Mouse (Mus musculus): ENCODE data around the gene Ulk4. TPM values are rescaled to one million over a fixed set of nuclear protein-coding genes. Genes with fewer than 3 reads are reported as not detected.

Gene Ulk4
- polyA plus RNA-seq, 1 experiment: 1.1 TPM

- Histone ChIP-seq H3K79me3 (ENCODE audit: low read depth) (no peaks in the 10 kb centered on the region), H3K79me2 (ENCODE audit: control insufficient read depth, insufficient read depth) (no peaks in the 10 kb centered on the region)
- TF ChIP-seq USF1 (IDR thresholded peaks at IDR 0.05; ENCODE audit: low read depth): no peak
- no peak for TF ChIP-seq FOSL1 (IDR thresholded peaks at IDR 0.05; ENCODE audit: insufficient read depth, low read length, poor library complexity, severe bottlenecking)
- no peak for TF ChIP-seq MYOD1 (IDR thresholded peaks at IDR 0.05; ENCODE audit: control insufficient read depth, insufficient read length, low read depth)
- TF ChIP-seq CEBPB (IDR thresholded peaks at IDR 0.05; ENCODE audit: low read depth): no peak
- no peak for TF ChIP-seq MAX (IDR thresholded peaks at IDR 0.05)
- no peak for TF ChIP-seq CTCF (IDR thresholded peaks at IDR 0.05; ENCODE audit: control insufficient read depth, insufficient read depth, insufficient read length)
- no peak for TF ChIP-seq MYOG (IDR thresholded peaks at IDR 0.05; ENCODE audit: control insufficient read depth, extremely low read depth, insufficient read length)
Measured at GRCm38 (mm10) chr9:121257106-121257505, 19.9 kb downstream of the Ulk4 start.

GRCm38 (mm10) chr9:121254761-121255160 is 22.2 kb downstream of the Ulk4 start:
- H3K27me3 ChIP-seq (ENCODE audit: control insufficient read depth, insufficient read depth, insufficient read length): no peaks in the 10 kb centered on the region
- no peaks in the 10 kb centered on the region for H3K79me3 ChIP-seq (ENCODE audit: low read depth)
- no peaks in the 10 kb centered on the region for H3K36me3 ChIP-seq (ENCODE audit: control insufficient read depth, insufficient read depth)
- H3K79me2 ChIP-seq (ENCODE audit: control insufficient read depth, insufficient read depth): no peaks in the 10 kb centered on the region
- TF ChIP-seq CTCF (IDR thresholded peaks at IDR 0.05; ENCODE audit: control insufficient read depth, insufficient read depth, insufficient read length) (no peak), MYOD1 (IDR thresholded peaks at IDR 0.05; ENCODE audit: control insufficient read depth, insufficient read length, low read depth) (no peak)
- no peak overlapping the region for H3ac ChIP-seq (ENCODE audit: control insufficient read depth, insufficient read length, low read depth)
- H3K4me3 ChIP-seq (ENCODE audit: insufficient read depth, poor library complexity, severe bottlenecking): no peak overlapping the region

More at GRCm38 (mm10) chr9:121257106-121257505, 19.9 kb downstream of the Ulk4 start:
- H3K27me3 ChIP-seq (ENCODE audit: control insufficient read depth, insufficient read depth, insufficient read length): no peaks in the 10 kb centered on the region
- peaks cover 3% of the 10 kb centered on the region for H3K36me3 ChIP-seq (ENCODE audit: control insufficient read depth, insufficient read depth)
- H3K4me3 ChIP-seq (ENCODE audit: insufficient read depth, poor library complexity, severe bottlenecking): no peak overlapping the region
- no peak overlapping the region for H3ac ChIP-seq (ENCODE audit: control insufficient read depth, insufficient read length, low read depth)

GRCm38 (mm10) chr9:121253983-121254382 is 23.0 kb downstream of the Ulk4 start:
- TF ChIP-seq FOSL1 (IDR thresholded peaks at IDR 0.05; ENCODE audit: insufficient read depth, low read length, poor library complexity, severe bottlenecking) (no peak), MAX (IDR thresholded peaks at IDR 0.05) (no peak), MYOD1 (IDR thresholded peaks at IDR 0.05; ENCODE audit: control insufficient read depth, insufficient read length, low read depth) (no peak), CEBPB (IDR thresholded peaks at IDR 0.05; ENCODE audit: low read depth) (no peak), CTCF (IDR thresholded peaks at IDR 0.05; ENCODE audit: control insufficient read depth, insufficient read depth, insufficient read length) (no peak), MYOG (IDR thresholded peaks at IDR 0.05; ENCODE audit: control insufficient read depth, extremely low read depth, insufficient read length) (no peak), USF1 (IDR thresholded peaks at IDR 0.05; ENCODE audit: low read depth) (no peak)
- Histone ChIP-seq H3K36me3 (ENCODE audit: control insufficient read depth, insufficient read depth) (no peaks in the 10 kb centered on the region), H3K27me3 (ENCODE audit: control insufficient read depth, insufficient read depth, insufficient read length) (no peaks in the 10 kb centered on the region), H3K79me2 (ENCODE audit: control insufficient read depth, insufficient read depth) (no peaks in the 10 kb centered on the region), H3ac (ENCODE audit: control insufficient read depth, insufficient read length, low read depth) (no peak overlapping the region), H3K4me3 (ENCODE audit: insufficient read depth, poor library complexity, severe bottlenecking) (no peak overlapping the region), H3K79me3 (ENCODE audit: low read depth) (no peaks in the 10 kb centered on the region)

- Histone ChIP-seq H3K36me3 (ENCODE audit: control insufficient read depth, insufficient read depth) (no peaks in the 10 kb centered on the region), H3K27me3 (ENCODE audit: control insufficient read depth, insufficient read depth, insufficient read length) (no peaks in the 10 kb centered on the region), H3ac (ENCODE audit: control insufficient read depth, insufficient read length, low read depth) (no peak overlapping the region), H3K79me2 (ENCODE audit: control insufficient read depth, insufficient read depth) (no peaks in the 10 kb centered on the region), H3K79me3 (ENCODE audit: low read depth) (no peaks in the 10 kb centered on the region), H3K4me3 (ENCODE audit: insufficient read depth, poor library complexity, severe bottlenecking) (no peak overlapping the region)
- TF ChIP-seq MAX (IDR thresholded peaks at IDR 0.05) (no peak), USF1 (IDR thresholded peaks at IDR 0.05; ENCODE audit: low read depth) (no peak), CTCF (IDR thresholded peaks at IDR 0.05; ENCODE audit: control insufficient read depth, insufficient read depth, insufficient read length) (no peak), MYOG (IDR thresholded peaks at IDR 0.05; ENCODE audit: control insufficient read depth, extremely low read depth, insufficient read length) (no peak), FOSL1 (IDR thresholded peaks at IDR 0.05; ENCODE audit: insufficient read depth, low read length, poor library complexity, severe bottlenecking) (no peak), CEBPB (IDR thresholded peaks at IDR 0.05; ENCODE audit: low read depth) (no peak), MYOD1 (IDR thresholded peaks at IDR 0.05; ENCODE audit: control insufficient read depth, insufficient read length, low read depth) (no peak)
Measured at GRCm38 (mm10) chr9:121250854-121251253, 26.1 kb downstream of the Ulk4 start.

- Histone ChIP-seq H3K27me3 (ENCODE audit: control insufficient read depth, insufficient read depth, insufficient read length) (no peaks in the 10 kb centered on the region), H3K4me3 (ENCODE audit: insufficient read depth, poor library complexity, severe bottlenecking) (no peak overlapping the region), H3K79me3 (ENCODE audit: low read depth) (no peaks in the 10 kb centered on the region), H3K79me2 (ENCODE audit: control insufficient read depth, insufficient read depth) (no peaks in the 10 kb centered on the region), H3K36me3 (ENCODE audit: control insufficient read depth, insufficient read depth) (no peaks in the 10 kb centered on the region), H3ac (ENCODE audit: control insufficient read depth, insufficient read length, low read depth) (no peak overlapping the region)
- TF ChIP-seq CTCF (IDR thresholded peaks at IDR 0.05; ENCODE audit: control insufficient read depth, insufficient read depth, insufficient read length) (no peak), MAX (IDR thresholded peaks at IDR 0.05) (no peak), USF1 (IDR thresholded peaks at IDR 0.05; ENCODE audit: low read depth) (no peak), MYOG (IDR thresholded peaks at IDR 0.05; ENCODE audit: control insufficient read depth, extremely low read depth, insufficient read length) (no peak)
Measured at GRCm38 (mm10) chr9:121249805-121250204, 27.2 kb downstream of the Ulk4 start.

- no peaks in the 10 kb centered on the region for H3K27me3 ChIP-seq (ENCODE audit: control insufficient read depth, insufficient read depth, insufficient read length)
- no peak overlapping the region for H3K4me3 ChIP-seq (ENCODE audit: insufficient read depth, poor library complexity, severe bottlenecking)
- H3ac ChIP-seq (ENCODE audit: control insufficient read depth, insufficient read length, low read depth): no peak overlapping the region
- H3K79me3 ChIP-seq (ENCODE audit: low read depth): no peaks in the 10 kb centered on the region
- TF ChIP-seq USF1 (IDR thresholded peaks at IDR 0.05; ENCODE audit: low read depth) (no peak), MYOG (IDR thresholded peaks at IDR 0.05; ENCODE audit: control insufficient read depth, extremely low read depth, insufficient read length) (no peak), CTCF (IDR thresholded peaks at IDR 0.05; ENCODE audit: control insufficient read depth, insufficient read depth, insufficient read length) (no peak), MYOD1 (IDR thresholded peaks at IDR 0.05; ENCODE audit: control insufficient read depth, insufficient read length, low read depth) (no peak), CEBPB (IDR thresholded peaks at IDR 0.05; ENCODE audit: low read depth) (no peak), MAX (IDR thresholded peaks at IDR 0.05) (no peak), FOSL1 (IDR thresholded peaks at IDR 0.05; ENCODE audit: insufficient read depth, low read length, poor library complexity, severe bottlenecking) (no peak)
- H3K79me2 ChIP-seq (ENCODE audit: control insufficient read depth, insufficient read depth): no peaks in the 10 kb centered on the region
- H3K36me3 ChIP-seq (ENCODE audit: control insufficient read depth, insufficient read depth): no peaks in the 10 kb centered on the region
Measured at GRCm38 (mm10) chr9:121247956-121248775, 28.8 kb downstream of the Ulk4 start.

Data from C2C12 (cell line).